Mouse (Mus musculus) lung, postnatal 0 days (tissue): ENCODE results near the gene Dnaic2. TPM values are rescaled to one million over a fixed set of nuclear protein-coding genes. Genes with fewer than 3 reads are reported as not detected.
A peak's percentile ranks its signal among the peaks of the same experiment; 100 is the strongest.

Source experiments
- ATAC-seq: fragments of 200-750 bp; cut with Nextera tagmentation; 2 replicates; pipeline ENCODE4 v1.8.0; 2017; ENCODE audit warnings: moderate library complexity
- DNase-seq: peaks from one replicate; pipeline ENCODE4 v3.0.0-alpha.2; 2016; ENCODE audit warnings: low spot score
- H3K27ac ChIP-seq: fragments of 300-500 bp; sonication (generic); 2 replicates; pipeline ENCODE4 v1.5.1; 2014; ENCODE audit warnings: antibody characterized with exemption, mild to moderate bottlenecking, low read length, mixed read lengths
- H3K27me3 ChIP-seq: fragments of 300-500 bp; sonication (generic); replicated peaks from 2 replicates; pipeline ENCODE4 v1.6.1; 2014; ENCODE audit warnings: low read length, mixed read lengths; ENCODE audit not compliant: insufficient read depth
- H3K36me3 ChIP-seq: fragments of 300-500 bp; sonication (generic); 2 replicates; pipeline ENCODE4 v1.6.1; 2014; ENCODE audit warnings: low read length, mixed read lengths; ENCODE audit not compliant: insufficient read depth
- H3K4me1 ChIP-seq: fragments of 300-500 bp; sonication (generic); 2 replicates; pipeline ENCODE4 v1.6.1; 2014; ENCODE audit warnings: antibody characterized with exemption, low read depth, low read length, mixed read lengths; ENCODE audit not compliant: insufficient read depth
- H3K4me2 ChIP-seq: fragments of 300-500 bp; sonication (generic); replicated peaks from 2 replicates; pipeline ENCODE4 v1.6.1; 2014; ENCODE audit warnings: low read depth, mild to moderate bottlenecking, low read length, moderate library complexity, mixed read lengths
- H3K4me3 ChIP-seq: fragments of 300-500 bp; sonication (generic); 2 replicates; pipeline ENCODE4 v1.5.1; 2014; ENCODE audit warnings: low read depth, low read length
- H3K9ac ChIP-seq: fragments of 300-500 bp; sonication (generic); replicated peaks from 2 replicates; pipeline ENCODE4 v1.6.1; 2014; ENCODE audit warnings: low read depth, mild to moderate bottlenecking
- H3K9me3 ChIP-seq: fragments of 300-500 bp; sonication (generic); 2 replicates; pipeline ENCODE4 v1.6.1; 2016; ENCODE audit warnings: low read length, mixed read lengths
- CTCF ChIP-seq: IDR thresholded peaks from 2 replicates; pipeline ENCODE4 v1.5.1; 2016; ENCODE audit warnings: antibody characterized with exemption, mild to moderate bottlenecking
- EP300 ChIP-seq: IDR thresholded peaks from 2 replicates; pipeline ENCODE4 v1.6.1; 2016; ENCODE audit warnings: antibody characterized with exemption, mild to moderate bottlenecking, control low read depth
- WGBS: fragments of 180-500 bp; shearing (Covaris S2); extraction: QIAGEN DNeasy Blood & Tissue Kit; methylation state at CpG from one replicate; pipeline ENCODE4 v1.1.7; 2014; 5-methylcytosine and 5-hydroxymethylcytosine counted together
- polyA plus RNA-seq: library from polyadenylated mRNA; unstranded; fragments of >200 nt; fragmentation: Nextera tagmentation; extraction: Ambion mirVana; gene quantifications from 2 replicates; pipeline ENCODE4 v1.2.1, GENCODE M21; 2015

The Dnaic2 gene
- polyA plus RNA-seq, 1 experiment from 2014 or later, result 6.4 TPM

DNA sequence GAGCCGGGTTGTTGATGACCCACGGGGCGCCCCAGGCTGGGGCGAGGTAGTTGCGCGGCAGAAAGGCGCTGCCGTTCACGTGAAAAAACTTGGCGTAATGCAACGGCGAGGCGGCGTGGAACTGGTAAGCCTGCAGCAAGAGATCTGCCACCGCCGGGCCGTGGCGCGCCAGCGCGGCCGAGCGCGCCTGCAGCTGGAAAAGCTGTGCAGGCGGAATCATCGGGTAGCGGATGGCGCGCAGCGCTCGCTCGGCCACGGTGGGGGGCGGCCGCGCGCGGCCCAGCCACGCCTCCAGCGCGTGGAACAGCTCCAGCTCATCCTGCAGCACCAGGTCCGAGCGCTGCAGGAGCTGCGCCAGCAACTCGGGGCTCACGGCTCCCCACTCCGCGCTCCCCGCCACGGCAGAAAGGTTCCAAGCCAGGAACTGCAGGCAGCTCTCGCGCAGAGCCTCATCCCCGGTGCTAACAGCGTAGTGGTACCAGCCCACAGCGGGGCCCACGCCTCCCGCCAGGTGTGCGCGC, 64.7 kb downstream of the Dnaic2 start:
- WGBS, result under 1% methylated on average over 48 of the region's 59 CpGs
- DNase-seq, result no peak
- peak overlapping the region; percentile 27 for H3K4me3 ChIP-seq

DNA sequence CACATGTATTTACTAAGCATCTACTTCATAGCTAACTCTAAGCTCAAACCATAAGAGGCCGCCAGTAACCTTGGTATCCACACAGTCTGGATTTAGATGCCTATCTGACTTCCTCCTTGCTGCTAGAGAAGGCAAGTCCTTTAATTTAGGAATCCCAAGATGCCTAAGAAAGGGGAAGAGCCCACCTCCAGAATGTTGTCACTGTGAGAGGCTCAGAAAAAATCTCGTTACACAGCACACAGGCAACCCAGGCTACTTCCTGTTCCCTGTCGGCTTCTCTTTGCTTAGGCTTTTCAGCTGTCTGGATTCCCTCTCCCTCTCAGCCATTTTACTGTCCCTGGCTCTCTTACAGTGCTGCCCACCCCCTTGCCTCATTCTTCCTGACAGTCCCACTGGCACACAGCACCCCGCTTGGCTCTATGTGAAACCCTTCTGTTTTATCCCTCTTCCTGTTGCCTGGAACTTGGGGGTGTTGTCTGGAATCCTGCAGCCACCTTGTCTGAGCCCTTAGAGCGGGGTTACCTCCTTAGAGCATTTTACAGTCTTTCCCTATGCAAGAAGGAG, 65.8 kb downstream of the Dnaic2 start:
- Histone ChIP-seq H3K4me2 (no peak overlapping the region), H3K27me3 (peaks cover 55% of the 10 kb centered on the region), H3K4me3 (no peak overlapping the region), H3K4me1 (no peaks in the 10 kb centered on the region; the same call in none of the 2 replicates), H3K9ac (no peak overlapping the region), H3K27ac (no peak overlapping the region), H3K9me3 (no peaks in the 10 kb centered on the region), H3K36me3 (no peaks in the 10 kb centered on the region)
- WGBS, result 51% methylated on average over 5 of the region's 5 CpGs
- TF ChIP-seq EP300, result no peak
- no peak for TF ChIP-seq CTCF
- DNase-seq, result no peak
- ATAC-seq, result no peak

More for the DNA sequence above, 64.7 kb downstream of the Dnaic2 start:
- Histone ChIP-seq H3K4me1 (no peaks in the 10 kb centered on the region; the same call in none of the 2 replicates), H3K9ac (no peak overlapping the region), H3K27ac (no peak overlapping the region), H3K36me3 (no peaks in the 10 kb centered on the region), H3K9me3 (no peaks in the 10 kb centered on the region), H3K27me3 (peaks cover 64% of the 10 kb centered on the region), H3K4me2 (peak overlapping the region; percentile 49)
- TF ChIP-seq EP300, result no peak
- TF ChIP-seq CTCF, result no peak
- ATAC-seq, result no peak

DNA sequence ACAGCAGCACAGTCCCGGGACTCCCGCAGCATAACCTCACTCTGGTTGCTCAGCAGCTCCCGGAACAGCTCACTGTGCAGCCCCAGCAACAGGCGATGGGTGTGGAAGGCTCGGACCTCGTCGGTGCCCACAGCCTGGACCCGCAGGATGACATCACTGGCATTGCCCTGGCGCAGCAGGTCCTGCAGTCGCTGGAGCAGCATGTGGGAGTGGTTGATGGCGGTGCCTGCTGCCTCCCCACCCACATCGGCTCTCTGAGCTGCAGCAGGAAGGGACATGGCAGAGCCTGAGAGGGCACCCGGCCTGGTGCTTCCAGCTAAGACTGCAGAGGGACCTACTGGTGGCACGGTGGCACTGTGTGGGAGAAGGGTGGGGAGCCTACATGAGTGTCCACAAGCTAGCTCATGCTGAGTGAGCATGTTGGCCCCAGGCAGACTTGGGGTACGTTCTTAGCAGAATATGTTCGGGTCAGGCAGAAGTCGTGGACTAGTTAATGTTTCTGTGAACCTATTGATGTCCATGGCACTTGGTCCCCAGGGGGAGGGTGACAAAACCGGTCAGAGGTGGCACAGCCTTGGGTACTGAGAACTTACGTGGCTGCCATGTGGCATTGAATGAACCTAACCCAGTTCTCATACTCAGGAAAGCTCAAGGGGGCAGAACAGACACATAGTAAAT, 66.8 kb downstream of the Dnaic2 start:
- no peak overlapping the region for H3K4me2 ChIP-seq
- ATAC-seq (no peak), DNase-seq (no peak)
- H3K36me3 ChIP-seq, result no peaks in the 10 kb centered on the region
- H3K9me3 ChIP-seq, result no peaks in the 10 kb centered on the region
- no peak overlapping the region for H3K9ac ChIP-seq
- no peaks in the 10 kb centered on the region; the same call in none of the 2 replicates for H3K4me1 ChIP-seq
- H3K27ac ChIP-seq, result no peak overlapping the region
- 51% methylated on average over 19 of the region's 19 CpGs for WGBS
- H3K4me3 ChIP-seq, result no peak overlapping the region
- TF ChIP-seq CTCF, result no peak
- no peak for TF ChIP-seq EP300
- peaks cover 52% of the 10 kb centered on the region for H3K27me3 ChIP-seq

DNA sequence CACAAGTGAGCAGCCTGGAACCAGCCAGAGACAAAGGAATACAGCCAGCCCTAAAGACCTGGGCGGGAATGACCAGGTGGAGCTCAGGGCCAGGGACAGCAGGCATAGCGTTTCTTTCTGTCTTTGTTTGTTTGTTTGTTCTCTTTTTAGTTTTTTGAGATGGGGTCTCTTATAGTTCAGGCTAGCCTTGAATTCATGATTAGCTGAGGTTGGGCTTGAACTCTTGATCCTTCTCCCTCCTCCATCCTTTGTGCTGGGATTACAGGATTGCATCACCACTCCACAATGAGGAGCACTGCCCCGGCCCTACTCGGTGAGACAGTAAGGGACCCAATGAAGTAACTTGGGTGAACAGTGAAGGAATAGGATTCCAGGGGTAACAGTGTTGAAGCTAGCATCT, 67.5 kb downstream of the Dnaic2 start:
- no peaks in the 10 kb centered on the region for H3K9me3 ChIP-seq
- no peak overlapping the region for H3K9ac ChIP-seq
- H3K4me3 ChIP-seq, result no peak overlapping the region
- no peak for DNase-seq
- H3K36me3 ChIP-seq, result no peaks in the 10 kb centered on the region
- H3K27ac ChIP-seq, result no peak overlapping the region
- no peak for TF ChIP-seq EP300
- no peak for TF ChIP-seq CTCF
- no peaks in the 10 kb centered on the region; the same call in none of the 2 replicates for H3K4me1 ChIP-seq
- peaks cover 45% of the 10 kb centered on the region for H3K27me3 ChIP-seq
- H3K4me2 ChIP-seq, result no peak overlapping the region
- 63% methylated on average over 4 of the region's 4 CpGs for WGBS
- no peak for ATAC-seq

DNA sequence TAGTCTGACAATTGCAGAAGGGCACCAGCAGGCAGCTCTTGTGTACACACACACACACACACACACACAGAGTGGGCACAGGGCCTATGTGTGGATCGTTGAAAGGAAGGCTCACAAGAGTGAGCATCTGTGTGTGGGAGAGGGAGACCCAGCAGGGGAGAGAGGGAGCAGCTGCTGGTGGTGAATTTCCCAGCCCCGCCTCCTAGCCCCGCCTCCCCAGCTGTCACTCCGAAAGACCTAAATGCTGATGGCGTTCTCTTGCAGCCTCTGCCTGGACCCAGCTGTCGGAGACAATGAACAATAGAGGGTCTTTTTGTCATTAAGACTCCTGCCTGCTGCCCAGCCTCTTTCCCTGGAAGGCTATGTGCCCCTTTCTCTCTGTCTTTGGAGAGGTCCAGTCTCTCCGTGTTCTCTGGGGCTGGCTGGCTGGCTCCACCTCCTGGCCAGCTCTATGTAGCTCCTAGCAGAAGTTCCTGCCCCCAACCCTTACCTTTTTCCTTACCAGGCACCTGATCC, 68.1 kb downstream of the Dnaic2 start:
- H3K9ac ChIP-seq, result no peak overlapping the region
- no peaks in the 10 kb centered on the region for H3K36me3 ChIP-seq
- peak; percentile 36 for DNase-seq
- no peak for TF ChIP-seq EP300
- TF ChIP-seq CTCF, result peak; percentile 47
- ATAC-seq, result peak; percentile 52
- H3K4me1 ChIP-seq, result no peaks in the 10 kb centered on the region; the same call in none of the 2 replicates
- no peaks in the 10 kb centered on the region for H3K9me3 ChIP-seq
- H3K27me3 ChIP-seq, result peaks cover 39% of the 10 kb centered on the region
- peak overlapping the region; percentile 55 for H3K4me2 ChIP-seq
- no peak overlapping the region for H3K27ac ChIP-seq
- no peak overlapping the region; the same call in 1 of the 2 replicates for H3K4me3 ChIP-seq
- WGBS, result 3% methylated on average over 7 of the region's 7 CpGs

DNA sequence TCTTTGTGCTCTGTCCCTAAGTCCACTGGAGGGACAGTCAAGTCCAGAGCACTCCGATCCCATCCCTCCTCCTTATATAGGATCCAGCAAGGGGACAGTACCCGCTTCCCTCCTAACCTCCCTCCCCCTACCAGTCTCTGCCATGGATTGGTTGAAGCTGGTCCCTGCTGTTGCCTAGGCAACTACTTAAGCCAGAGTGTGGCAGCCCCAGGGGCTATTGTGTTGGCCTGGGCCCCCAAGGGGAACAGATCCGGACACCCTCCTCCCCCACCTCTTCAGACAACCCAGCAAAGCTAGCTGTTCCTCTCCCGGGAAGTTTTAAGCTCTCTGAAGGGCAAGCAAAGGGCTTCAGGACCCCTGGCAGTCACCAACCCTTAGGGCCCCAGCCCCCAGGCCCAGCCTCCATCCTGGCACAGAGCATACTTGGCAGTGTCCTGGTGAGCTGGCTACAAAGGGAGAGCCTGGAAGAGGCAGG, 68.7 kb downstream of the Dnaic2 start, which contains the start of gene Btbd17:
Gene Btbd17 (minus strand): TSS at position 98 of the 475 bp plus-strand sequence.
- H3K4me3 ChIP-seq, result no peak within 1 kb of the TSS; the same call in 1 of the 2 replicates
- H3K4me2 ChIP-seq, result peak within 1 kb of the TSS; percentile 55
- H3K9me3 ChIP-seq, result no peaks in the 10 kb centered on the region
- WGBS, result 14% methylated on average over 4 of the region's 4 CpGs
- ATAC-seq (no peak), DNase-seq (no peak)
- H3K4me1 ChIP-seq, result no peaks in the 10 kb centered on the region; the same call in none of the 2 replicates
- no peak within 1 kb of the TSS for H3K9ac ChIP-seq
- no peaks in the 10 kb centered on the region for H3K36me3 ChIP-seq
- TF ChIP-seq CTCF (no peak), EP300 (no peak)
- H3K27ac ChIP-seq, result no peak within 1 kb of the TSS
- peaks cover 33% of the 10 kb centered on the region for H3K27me3 ChIP-seq
